Mouse (Mus musculus): ENCODE data around the gene Usp27x. TPM values are rescaled to one million over a fixed set of nuclear protein-coding genes. Genes with fewer than 3 reads are reported as not detected.

Gene Usp27x
- polyA plus RNA-seq, 1 experiment = 2.6 TPM

DNA sequence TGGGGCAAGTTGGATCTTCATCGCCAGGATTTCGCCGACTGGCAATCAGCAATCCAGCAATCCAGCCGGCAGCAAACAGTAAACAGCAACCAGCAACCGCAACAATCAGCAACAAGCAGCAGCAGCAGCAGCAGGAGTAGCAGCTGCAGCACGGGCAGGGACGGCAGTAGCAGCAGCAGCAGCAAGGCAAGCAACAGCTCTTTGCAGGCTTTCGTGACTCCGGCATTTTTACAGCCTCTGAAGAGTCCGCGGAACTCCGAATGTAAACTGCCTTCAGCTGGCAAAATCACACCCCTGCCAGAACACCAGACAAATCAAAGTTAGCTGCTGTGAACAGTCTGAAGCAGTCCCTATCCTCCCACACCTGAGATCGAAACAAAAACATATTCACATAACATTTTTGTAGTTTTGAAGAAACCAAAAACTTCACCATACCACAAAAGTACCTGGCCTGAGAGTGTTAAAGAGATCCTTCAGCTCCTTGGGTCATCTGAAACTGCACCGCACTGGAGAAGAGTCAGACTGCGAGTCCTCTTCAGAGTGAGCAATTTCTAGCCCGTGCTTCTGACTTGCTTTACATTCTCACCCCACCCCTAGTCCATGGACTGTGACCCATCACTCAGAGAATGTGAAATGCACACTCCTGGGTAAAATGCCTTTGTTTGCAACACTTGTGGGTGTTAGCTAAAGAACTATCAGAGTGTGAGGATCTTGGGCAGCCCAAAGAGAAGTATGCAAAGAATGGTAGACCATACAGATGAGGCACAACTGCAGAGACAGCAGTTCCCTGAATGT, 36.8 kb upstream of the Usp27x start:
- Histone ChIP-seq H3K27me3 (ENCODE audit: control insufficient read depth, insufficient read depth, low read length) (no peaks in the 10 kb centered on the region), H3K27ac (ENCODE audit: control insufficient read depth, insufficient read depth, low read depth, low read length) (peak overlapping the region; percentile 55; the same call in 1 of the 2 replicates), H3K4me3 (ENCODE audit: control insufficient read depth, low read depth, low read length) (peak overlapping the region; percentile 37), H3K4me1 (ENCODE audit: control insufficient read depth, insufficient read depth, low read length) (no peaks in the 10 kb centered on the region), H3K36me3 (ENCODE audit: control insufficient read depth, insufficient read depth, low read length) (no peaks in the 10 kb centered on the region)
- TF ChIP-seq POLR2A (IDR thresholded peaks at IDR 0.05; ENCODE audit: control insufficient read depth, low read depth, low read length) (no peak), CTCF (IDR thresholded peaks at IDR 0.05; ENCODE audit: control insufficient read depth, insufficient read depth, insufficient replicate concordance, low read depth, low read length) (no peak)

DNA sequence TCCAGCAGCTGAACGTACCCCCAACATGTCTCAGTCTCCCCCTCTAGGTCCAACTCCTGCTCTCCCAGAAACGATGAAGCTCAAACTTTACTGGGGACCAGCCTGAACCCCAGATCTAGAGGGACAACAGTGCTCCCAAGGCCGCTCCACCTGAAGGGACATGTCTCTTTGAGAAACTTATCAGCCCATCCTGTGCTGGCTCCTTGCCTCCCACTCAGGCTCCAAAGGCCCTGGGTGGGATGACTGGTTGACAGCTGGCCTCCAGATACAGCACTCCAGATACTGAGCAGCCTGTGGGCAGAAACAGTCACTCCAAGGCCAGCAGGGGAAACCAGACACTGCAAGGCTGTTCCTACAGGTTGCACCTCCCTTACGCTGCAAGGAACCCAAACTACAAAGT, 956 bp upstream of the Usp27x start:
- Histone ChIP-seq H3K27me3 (ENCODE audit: control insufficient read depth, insufficient read depth, low read length) (no peaks in the 10 kb centered on the region), H3K4me1 (ENCODE audit: control insufficient read depth, insufficient read depth, low read length) (peaks cover 4% of the 10 kb centered on the region), H3K27ac (ENCODE audit: control insufficient read depth, insufficient read depth, low read depth, low read length) (peak overlapping the region; percentile 40), H3K4me3 (ENCODE audit: control insufficient read depth, low read depth, low read length) (peak overlapping the region; percentile 78), H3K36me3 (ENCODE audit: control insufficient read depth, insufficient read depth, low read length) (no peaks in the 10 kb centered on the region)
- no peak for TF ChIP-seq CTCF (IDR thresholded peaks at IDR 0.05; ENCODE audit: control insufficient read depth, insufficient read depth, insufficient replicate concordance, low read depth, low read length)
- TF ChIP-seq POLR2A (IDR thresholded peaks at IDR 0.05; ENCODE audit: control insufficient read depth, low read depth, low read length) = no peak

GRCm38 (mm10) chrX:7375322-7375715, 311 bp downstream of the Usp27x start:
- Histone ChIP-seq H3K27me3 (ENCODE audit: control insufficient read depth, insufficient read depth, low read length) (no peaks in the 10 kb centered on the region), H3K27ac (ENCODE audit: control insufficient read depth, insufficient read depth, low read depth, low read length) (peak overlapping the region; percentile 49; the same call in 1 of the 2 replicates), H3K36me3 (ENCODE audit: control insufficient read depth, insufficient read depth, low read length) (no peaks in the 10 kb centered on the region), H3K4me1 (ENCODE audit: control insufficient read depth, insufficient read depth, low read length) (peaks cover 4% of the 10 kb centered on the region), H3K4me3 (ENCODE audit: control insufficient read depth, low read depth, low read length) (peak overlapping the region; percentile 78)
- TF ChIP-seq POLR2A (IDR thresholded peaks at IDR 0.05; ENCODE audit: control insufficient read depth, low read depth, low read length) = no peak
- TF ChIP-seq CTCF (IDR thresholded peaks at IDR 0.05; ENCODE audit: control insufficient read depth, insufficient read depth, insufficient replicate concordance, low read depth, low read length) = no peak

GRCm38 (mm10) chrX:7325455-7325854, 50.2 kb downstream of the Usp27x start:
- H3K4me1 ChIP-seq (ENCODE audit: control insufficient read depth, insufficient read depth, low read length) = no peaks in the 10 kb centered on the region
- H3K36me3 ChIP-seq (ENCODE audit: control insufficient read depth, insufficient read depth, low read length) = no peaks in the 10 kb centered on the region
- no peak overlapping the region for H3K4me3 ChIP-seq (ENCODE audit: control insufficient read depth, low read depth, low read length)
- no peak overlapping the region for H3K27ac ChIP-seq (ENCODE audit: control insufficient read depth, insufficient read depth, low read depth, low read length)
- no peaks in the 10 kb centered on the region for H3K27me3 ChIP-seq (ENCODE audit: control insufficient read depth, insufficient read depth, low read length)
- TF ChIP-seq CTCF (IDR thresholded peaks at IDR 0.05; ENCODE audit: control insufficient read depth, insufficient read depth, insufficient replicate concordance, low read depth, low read length) = no peak
- TF ChIP-seq POLR2A (IDR thresholded peaks at IDR 0.05; ENCODE audit: control insufficient read depth, low read depth, low read length) = no peak

DNA sequence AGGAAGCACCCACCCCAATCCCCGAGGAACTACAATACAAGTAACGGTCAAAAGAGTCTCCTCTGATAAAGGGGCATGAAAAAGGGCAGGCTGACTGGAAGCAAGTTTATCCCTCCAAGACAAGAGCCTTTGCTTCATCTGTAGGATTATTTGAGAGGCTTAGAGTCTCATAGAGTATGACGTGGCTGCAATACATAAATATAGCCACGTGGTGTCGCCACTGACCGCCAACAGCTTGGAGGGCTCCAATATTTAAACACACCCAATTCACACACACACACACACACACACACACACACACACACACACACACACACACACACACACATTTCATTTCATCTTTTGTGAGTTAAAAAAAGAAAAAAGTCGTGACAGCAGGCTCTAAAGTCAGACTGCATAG, 53.3 kb downstream of the Usp27x start:
- no peak overlapping the region; the same call in 1 of the 2 replicates for H3K4me3 ChIP-seq (ENCODE audit: control insufficient read depth, low read depth, low read length)

More for the DNA sequence above, 53.3 kb downstream of the Usp27x start:
- Histone ChIP-seq H3K27me3 (ENCODE audit: control insufficient read depth, insufficient read depth, low read length) (no peaks in the 10 kb centered on the region), H3K27ac (ENCODE audit: control insufficient read depth, insufficient read depth, low read depth, low read length) (no peak overlapping the region), H3K4me1 (ENCODE audit: control insufficient read depth, insufficient read depth, low read length) (no peaks in the 10 kb centered on the region), H3K36me3 (ENCODE audit: control insufficient read depth, insufficient read depth, low read length) (no peaks in the 10 kb centered on the region)
- TF ChIP-seq CTCF (IDR thresholded peaks at IDR 0.05; ENCODE audit: control insufficient read depth, insufficient read depth, insufficient replicate concordance, low read depth, low read length) (peak; percentile 37; the same call in 1 of the 2 replicates), POLR2A (IDR thresholded peaks at IDR 0.05; ENCODE audit: control insufficient read depth, low read depth, low read length) (no peak)

Other genes with a start within 250 kb of the Usp27x start
- 1.5 and 2.4 TPM in 2 replicates for gene Clcn5, start 56.5 kb downstream of the Usp27x start, polyA plus RNA-seq (2012; rRNA removed)
- gene Foxp3, start 197.8 kb upstream of the Usp27x start, polyA plus RNA-seq (2012; rRNA removed) = 0.23 and 0.26 TPM in 2 replicates
- 3.0 and 3.1 TPM in 2 replicates for gene Ppp1r3f, start 198.5 kb upstream of the Usp27x start, polyA plus RNA-seq (2012; rRNA removed)
- 1.4 and 1.8 TPM in 2 replicates for gene Ccdc22, start 229.7 kb upstream of the Usp27x start, polyA plus RNA-seq (2012; rRNA removed)
- 0.09 and 0.11 TPM in 2 replicates for gene Cacna1f, start 231.3 kb upstream of the Usp27x start, polyA plus RNA-seq (2012; rRNA removed)